Mouse (Mus musculus) urinary bladder, postnatal 36 days (tissue): ENCODE data around the gene Fbxo6.
"Not testable (repeated sequence)": the region's sequence is repeated elsewhere in the genome, so short reads cannot be mapped to it uniquely, and the experiment has no call there.

Source experiments
- DNase-seq, 2 experiments: peaks; one replicate each; pipeline ENCODE4 v3.0.0; 2022; ENCODE audit warnings: low spot score in 2 of 2, mixed read lengths in 1 of 2

The Fbxo6 gene

GRCm38 (mm10) chr4:148128241-148128640 lies 23.7 kb downstream of the Fbxo6 start:
- no peak for DNase-seq

GRCm38 (mm10) chr4:148122694-148123066 lies 29.3 kb downstream of the Fbxo6 start:
- DNase-seq = no peak

GRCm38 (mm10) chr4:148121982-148122693 lies 29.8 kb downstream of the Fbxo6 start:
- DNase-seq = no peak

GRCm38 (mm10) chr4:148121362-148121761 lies 30.6 kb downstream of the Fbxo6 start:
- DNase-seq = no peak

GRCm38 (mm10) chr4:148120555-148120954 lies 31.4 kb downstream of the Fbxo6 start:
- DNase-seq = no peak

GRCm38 (mm10) chr4:148119578-148119977 lies 32.4 kb downstream of the Fbxo6 start:
- DNase-seq = not testable (repeated sequence)

- DNase-seq = no peak
Observed at GRCm38 (mm10) chr4:148117392-148117791, 34.5 kb downstream of the Fbxo6 start.

- DNase-seq = no peak
Observed at GRCm38 (mm10) chr4:148116657-148117056, 35.3 kb downstream of the Fbxo6 start.

- peak in 1 of 2 experiments; percentile 34 for DNase-seq
Observed at GRCm38 (mm10) chr4:148115467-148115866, 36.5 kb downstream of the Fbxo6 start.

GRCm38 (mm10) chr4:148114758-148115391 lies 37.1 kb downstream of the Fbxo6 start:
- DNase-seq = peak; percentile 72 to 87

- DNase-seq = no peak
Observed at GRCm38 (mm10) chr4:148112519-148112918, 39.4 kb downstream of the Fbxo6 start.

- DNase-seq = no peak
Observed at GRCm38 (mm10) chr4:148109215-148109614, 42.7 kb downstream of the Fbxo6 start.

- no peak for DNase-seq
Observed at GRCm38 (mm10) chr4:148108565-148109100, 43.3 kb downstream of the Fbxo6 start.

GRCm38 (mm10) chr4:148107621-148108291 lies 44.2 kb downstream of the Fbxo6 start:
- no peak for DNase-seq

- DNase-seq = no peak
Observed at GRCm38 (mm10) chr4:148104146-148104545, 47.8 kb downstream of the Fbxo6 start.

- DNase-seq = peak; percentile 38 to 39
Observed at GRCm38 (mm10) chr4:148101801-148102527, 50.0 kb downstream of the Fbxo6 start.

GRCm38 (mm10) chr4:148098666-148099065 lies 53.3 kb downstream of the Fbxo6 start:
- no peak for DNase-seq

- no peak for DNase-seq
Observed at GRCm38 (mm10) chr4:148097936-148098335, 54.0 kb downstream of the Fbxo6 start.
